Mouse (Mus musculus) kidney, adult 11 months (tissue): Measurements from ENCODE around the gene Drc3.
"Not testable (repeated sequence)": the region's sequence is repeated elsewhere in the genome, so short reads cannot be mapped to it uniquely, and the experiment has no call there.

Experiments
- DNase-seq: peaks from one replicate; pipeline ENCODE4 v3.0.0; 2022

Drc3 gene

DNA sequence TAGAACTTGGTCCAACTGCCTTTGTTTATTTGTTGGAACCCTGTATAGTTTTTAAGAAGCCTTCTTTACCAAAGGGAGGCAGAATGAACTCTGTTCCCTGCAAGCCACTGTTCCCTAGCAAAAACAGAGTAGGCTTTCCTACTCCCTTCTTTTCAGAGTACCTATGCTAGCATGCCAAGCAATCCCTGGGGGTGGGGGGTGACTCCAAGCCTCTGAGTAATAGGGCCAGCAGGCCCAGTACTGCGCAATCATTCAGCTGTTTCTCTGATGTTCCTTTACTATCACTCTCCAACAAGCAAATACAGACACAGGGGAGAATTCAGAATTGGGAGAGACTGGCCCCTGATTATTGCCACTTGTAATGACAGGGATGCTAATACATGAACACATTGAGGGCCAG is 53.5 kb downstream of the Drc3 start:
- DNase-seq = no peak

DNA sequence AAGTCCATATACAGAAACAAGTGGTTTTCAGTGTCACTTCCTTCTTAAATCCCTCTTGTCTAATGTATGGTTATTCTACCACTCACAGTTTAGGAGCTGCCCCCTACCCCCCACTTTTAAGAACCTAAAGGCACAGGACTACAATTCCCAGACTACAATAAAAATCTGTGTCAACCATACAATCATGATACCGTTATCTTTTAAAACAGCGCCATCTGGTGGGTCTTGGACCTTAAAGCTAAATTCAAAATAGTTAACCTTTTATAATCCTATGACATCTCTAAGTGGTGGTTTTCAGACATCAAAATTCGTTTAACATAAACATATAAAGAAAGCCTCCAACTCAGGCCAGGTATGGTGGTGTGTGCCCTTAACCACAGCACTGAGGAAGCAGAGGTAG is 59.0 kb downstream of the Drc3 start:
- peak; percentile 21 for DNase-seq

DNA sequence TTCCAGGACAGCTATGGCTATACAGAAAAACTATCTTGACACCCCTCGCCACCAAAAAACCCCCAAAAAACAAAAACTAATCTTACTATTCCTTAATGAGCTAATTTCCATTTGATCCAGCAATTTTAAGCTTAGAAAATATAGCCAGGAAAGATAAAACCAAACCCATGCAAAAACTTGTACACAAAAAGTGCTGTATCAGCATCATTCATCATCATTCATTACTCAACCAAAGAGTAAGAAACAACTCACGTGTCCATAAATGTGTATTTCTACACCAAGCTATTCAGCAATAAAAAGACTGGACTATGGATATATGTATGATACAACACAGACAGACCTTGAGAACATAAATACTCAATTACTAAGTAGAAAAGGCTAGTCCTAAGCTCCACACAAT is 59.8 kb downstream of the Drc3 start:
- no peak for DNase-seq

DNA sequence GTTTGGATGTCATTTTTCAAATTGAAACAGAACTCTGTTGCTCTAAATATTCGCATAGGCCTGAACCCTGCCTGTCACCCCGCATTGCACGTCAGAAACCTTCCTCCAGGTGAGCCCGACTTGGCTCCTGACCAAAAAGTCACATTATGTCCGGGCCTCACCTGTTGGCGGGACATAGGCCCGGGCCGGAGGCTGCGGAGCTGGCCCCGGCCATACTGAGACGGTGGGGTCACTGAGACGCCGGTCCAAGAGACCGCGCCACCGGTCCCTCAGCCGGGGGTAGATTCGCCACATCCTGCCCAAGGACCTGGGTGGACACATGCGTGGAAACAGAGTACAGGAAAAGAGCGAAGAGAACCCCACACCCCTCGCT is 63.4 kb downstream of the Drc3 start:
- DNase-seq = no peak

DNA sequence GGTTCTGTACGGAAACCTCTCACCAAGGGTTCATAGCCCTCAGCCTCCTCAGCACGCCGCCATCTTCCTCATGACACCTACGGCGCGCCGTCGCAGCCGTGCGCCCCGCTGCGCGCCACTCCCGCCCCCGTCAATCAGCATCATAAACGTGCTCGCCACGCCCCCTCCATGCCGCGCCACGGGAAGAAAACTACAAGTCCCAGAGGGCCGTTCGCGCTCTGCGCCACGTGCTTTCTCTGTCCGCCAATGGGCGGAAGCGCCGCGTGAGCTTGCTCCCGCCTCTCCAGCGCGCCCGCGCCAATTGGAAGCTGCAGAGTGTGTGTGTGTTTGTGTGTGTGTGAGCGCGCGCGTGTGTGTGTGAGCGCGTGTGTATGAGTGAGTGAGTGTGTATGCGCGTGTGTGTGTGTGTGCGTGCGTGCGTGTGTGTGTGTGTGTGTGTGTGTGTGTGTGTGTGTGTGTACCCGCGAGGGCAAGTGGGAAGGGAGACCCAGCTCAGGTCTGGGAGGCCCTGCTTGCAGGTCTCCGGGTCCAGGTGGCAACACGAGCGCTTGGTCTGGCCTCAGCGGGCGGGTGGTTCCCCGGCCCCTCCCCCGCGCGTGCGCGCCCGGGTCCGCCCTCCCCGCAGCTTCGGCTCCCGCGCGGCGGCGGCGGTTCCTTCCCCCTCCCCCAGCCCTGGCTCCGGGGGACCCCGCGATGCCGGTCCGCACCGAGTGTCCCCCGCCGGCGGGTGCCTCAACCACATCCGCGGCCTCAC is 64.0 kb downstream of the Drc3 start, which contains the start of gene Gid4:
Gene Gid4 (plus strand): TSS at position 183 of the 754 bp plus-strand sequence.
- peak; percentile 98 for DNase-seq

DNA sequence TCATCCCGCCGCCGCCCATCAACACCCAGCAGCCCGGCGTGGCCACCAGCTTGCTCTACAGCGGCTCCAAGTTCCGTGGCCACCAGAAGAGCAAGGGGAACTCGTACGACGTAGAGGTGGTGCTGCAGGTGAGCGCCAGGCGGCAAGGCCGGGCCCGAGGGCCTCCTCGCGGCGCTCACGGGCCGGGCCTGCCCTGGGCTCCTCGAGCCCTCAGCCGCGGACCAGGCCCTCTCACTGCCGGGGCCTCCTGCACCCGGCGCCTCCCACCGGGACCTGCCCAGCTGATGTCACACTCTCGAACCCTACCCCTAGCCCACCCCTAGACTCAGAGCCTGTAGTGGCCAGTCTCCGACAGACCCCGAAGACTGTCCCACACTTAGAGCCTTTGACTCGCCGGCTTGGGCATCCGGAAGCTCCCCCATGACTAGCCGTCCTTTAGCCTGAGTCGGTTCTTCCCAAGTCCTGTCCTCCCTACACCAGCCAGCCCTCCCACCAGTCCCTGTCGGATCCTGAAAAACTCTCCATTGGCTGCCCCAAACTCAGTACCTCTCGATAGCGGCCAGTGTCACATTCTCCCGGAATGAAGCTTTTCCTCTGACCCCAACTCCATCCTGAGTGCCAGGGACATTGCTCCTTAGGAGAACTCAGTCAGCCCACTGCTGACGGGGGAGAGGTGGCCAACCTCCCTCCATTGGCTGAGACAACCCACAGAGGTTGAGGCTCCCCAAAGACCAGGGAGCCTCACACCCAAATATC is 64.8 kb downstream of the Drc3 start, which contains the start of gene Atpaf2:
Gene Atpaf2 (minus strand): TSS at position 741 of the 756 bp plus-strand sequence.
- DNase-seq = no peak

DNA sequence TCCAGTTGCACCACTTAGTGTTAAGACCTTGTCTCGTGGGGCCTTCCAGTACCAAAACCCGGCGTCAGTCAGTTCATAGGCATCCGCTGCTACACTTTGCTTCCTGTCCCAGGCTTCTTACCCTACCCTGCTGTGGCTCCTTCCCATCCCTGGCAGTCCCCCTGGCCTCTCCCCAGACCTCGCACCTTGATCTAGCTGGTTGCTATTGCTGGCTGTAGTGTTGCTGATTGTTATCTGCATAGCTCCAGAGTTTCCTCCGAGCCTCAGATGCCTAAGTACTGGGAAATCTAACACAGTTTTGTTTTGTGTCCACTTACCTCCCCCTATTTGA is 65.3 kb downstream of the Drc3 start:
- peak; percentile 31 for DNase-seq

DNA sequence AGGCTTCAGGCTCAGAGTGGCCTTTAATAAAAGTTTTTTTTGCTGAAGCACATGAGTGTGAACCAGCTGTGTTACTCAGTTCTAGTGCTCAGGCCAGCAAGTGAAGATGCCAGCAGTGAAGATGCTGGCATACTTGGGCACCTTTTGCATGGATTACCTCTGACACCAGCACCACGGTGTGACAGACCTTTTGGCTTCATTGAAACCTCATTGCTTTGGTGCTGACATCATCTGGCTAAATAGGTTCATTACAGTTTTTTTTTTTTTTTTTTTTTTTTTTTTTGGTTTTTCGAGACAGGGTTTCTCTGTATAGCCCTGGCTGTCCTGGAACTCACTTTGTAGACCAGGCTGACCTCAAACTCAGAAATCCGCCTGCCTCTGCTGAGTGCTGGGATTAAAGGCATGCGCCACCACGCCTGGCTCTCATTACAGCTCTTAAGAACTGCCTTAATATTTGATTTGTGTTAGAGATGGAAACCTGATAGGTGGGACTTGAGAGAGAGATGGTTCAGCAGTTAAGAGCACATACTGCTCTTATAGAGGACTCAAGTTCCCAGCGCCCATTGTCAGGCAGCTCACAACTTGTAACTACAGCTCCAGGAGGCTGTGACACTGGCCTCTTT is 69.0 kb downstream of the Drc3 start:
- DNase-seq = no peak

DNA sequence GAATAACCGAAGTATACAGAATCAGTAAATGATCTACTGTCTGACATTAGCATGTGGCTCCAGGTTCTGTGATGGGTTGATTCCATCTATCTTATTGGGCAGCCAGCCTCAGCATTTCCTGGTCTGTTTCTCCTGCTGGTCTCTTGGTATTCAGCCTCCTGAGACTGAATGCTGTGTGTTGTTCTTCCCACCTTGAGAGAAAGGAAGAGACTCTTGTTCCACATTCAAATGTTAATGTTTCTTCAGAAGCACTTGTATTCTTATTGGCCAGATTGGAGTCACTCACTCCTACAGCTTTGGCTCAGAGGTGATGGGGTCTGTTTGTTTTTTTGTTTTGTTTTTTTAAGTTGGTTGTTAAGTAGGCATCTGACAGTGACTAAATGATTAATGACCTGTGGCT is 69.9 kb downstream of the Drc3 start:
- no peak for DNase-seq

DNA sequence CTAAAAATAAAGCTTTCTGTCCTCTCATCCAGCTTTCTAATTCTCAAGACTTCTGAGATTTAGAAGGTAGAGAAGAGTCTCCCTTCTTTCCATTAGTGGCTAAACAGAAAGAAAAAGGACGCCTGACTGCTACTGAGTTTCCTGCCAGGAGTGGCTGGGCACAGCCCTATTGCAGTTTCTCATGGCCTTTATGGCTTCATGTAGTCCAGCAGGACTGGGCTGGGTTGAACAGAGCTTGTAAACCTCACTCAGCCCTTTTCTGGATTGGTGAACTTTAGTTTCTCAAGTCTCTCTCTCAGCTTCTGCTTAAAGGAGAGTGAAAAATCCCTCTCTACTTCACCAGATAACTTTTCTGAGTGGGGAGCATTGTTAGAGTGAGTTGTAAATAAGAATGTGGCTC is 73.3 kb downstream of the Drc3 start:
- no peak for DNase-seq

DNA sequence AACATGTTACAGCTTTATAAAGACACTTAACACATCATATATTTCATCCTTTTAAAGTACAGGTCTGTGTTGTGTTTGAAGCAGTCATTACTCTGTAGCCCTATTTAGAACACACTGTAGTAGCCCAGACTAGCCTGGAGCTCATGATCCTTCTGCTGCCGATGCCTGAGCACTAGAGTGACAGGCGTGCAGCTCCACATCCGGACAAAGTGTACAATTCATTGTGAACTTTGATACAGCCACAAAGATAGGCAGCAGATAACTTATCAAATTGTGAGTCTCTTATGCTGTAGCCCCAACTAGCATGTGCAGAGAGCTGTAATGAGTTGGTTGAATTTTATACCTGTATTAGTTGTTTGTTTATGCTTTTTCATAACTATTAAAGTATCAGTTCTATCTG is 74.5 kb downstream of the Drc3 start:
- no peak for DNase-seq

DNA sequence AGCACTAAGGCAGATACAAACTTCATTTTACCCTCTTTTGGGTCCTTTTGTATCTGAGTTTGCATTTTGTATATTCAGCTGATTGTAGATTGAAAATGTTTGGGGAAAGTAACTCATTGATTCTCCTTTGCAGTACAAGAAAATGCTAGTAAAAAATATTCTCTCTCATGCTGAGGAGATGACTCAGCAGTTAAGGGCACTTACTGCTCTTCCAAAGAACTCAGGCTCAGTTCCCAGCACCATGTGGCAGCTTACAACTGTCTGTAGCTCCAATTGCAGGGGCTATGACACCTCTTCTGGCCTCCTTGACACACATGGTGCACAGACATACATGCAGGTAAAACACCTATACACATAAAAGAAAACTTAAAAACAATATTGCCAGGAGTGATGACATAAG is 80.4 kb downstream of the Drc3 start:
- no peak for DNase-seq

DNA sequence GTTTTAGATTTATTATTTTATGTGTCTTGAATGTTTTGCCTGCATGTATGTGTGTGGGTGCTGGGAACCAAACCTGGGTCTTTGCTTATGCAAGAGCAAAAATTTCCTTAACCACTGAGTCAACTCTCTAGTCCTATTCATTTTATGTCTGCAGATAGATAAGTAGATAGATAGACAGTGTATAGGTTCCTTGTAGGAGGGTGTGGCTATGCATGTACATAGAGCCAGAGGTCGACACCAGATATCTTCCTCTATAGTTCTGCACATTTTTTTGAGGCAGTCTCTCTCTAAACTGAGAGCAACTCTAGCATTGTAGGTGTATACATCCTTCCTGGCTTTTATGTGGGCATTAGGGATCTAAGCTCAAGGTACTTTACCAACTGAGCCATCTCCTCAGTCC is 82.0 kb downstream of the Drc3 start:
- DNase-seq = no peak

DNA sequence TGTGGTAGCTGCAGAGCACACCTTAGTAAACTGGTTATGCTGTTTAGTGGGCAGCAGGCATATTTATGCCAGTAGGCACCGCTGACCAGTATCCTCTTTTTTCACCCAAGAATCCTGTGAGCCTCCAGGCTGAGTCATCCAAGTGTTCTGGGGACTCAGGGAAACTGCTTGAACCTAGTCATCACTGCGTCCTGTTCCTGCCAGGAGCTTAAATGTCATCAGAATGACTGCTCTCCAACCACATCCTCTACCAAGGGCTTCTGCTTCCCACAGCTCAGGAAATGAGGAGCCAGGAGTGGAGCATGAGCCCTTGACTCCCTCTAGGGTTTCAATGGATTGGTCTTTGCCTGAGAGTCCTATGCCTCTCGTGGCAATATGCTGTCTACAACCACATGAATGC is 83.5 kb downstream of the Drc3 start:
- DNase-seq = no peak

DNA sequence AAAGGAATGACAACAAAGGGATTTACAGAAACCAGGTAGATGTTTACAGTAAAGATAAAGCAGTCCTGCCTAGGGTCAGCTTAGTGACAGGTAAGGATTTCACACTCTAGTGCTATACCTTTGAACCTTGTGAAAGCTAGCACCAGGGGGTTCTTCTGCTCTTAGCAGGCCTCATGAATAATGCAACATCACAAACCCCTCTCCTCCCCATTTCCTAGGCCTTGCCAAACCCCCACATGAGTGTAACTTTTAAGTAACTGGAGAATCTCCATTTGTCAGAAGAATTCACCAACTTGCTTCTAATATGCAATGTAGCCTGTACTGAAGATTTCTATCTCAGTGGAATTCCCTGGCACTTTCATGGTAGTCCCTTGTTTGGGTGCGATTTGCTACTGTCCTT is 86.5 kb downstream of the Drc3 start:
- DNase-seq = not testable (repeated sequence)

DNA sequence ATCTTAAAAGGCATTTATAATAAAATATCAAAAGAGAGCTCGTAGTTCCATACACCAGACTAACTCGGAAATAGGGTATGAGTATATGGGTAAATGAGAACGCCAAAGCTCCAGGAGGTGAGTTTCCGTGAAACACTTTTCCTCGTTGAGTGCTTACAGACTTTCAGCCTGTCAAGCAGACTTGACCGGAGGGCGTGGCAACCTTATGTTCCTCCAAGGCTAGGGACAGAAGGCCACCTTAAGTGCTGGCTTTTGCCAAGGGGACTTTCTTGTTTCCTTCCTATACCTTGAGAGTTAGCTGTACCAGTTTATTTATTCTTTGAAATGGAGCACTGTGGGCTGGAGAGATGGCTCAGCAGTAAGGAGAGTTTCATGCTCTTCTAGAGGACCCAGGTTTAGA is 87.0 kb downstream of the Drc3 start:
- no peak for DNase-seq

DNA sequence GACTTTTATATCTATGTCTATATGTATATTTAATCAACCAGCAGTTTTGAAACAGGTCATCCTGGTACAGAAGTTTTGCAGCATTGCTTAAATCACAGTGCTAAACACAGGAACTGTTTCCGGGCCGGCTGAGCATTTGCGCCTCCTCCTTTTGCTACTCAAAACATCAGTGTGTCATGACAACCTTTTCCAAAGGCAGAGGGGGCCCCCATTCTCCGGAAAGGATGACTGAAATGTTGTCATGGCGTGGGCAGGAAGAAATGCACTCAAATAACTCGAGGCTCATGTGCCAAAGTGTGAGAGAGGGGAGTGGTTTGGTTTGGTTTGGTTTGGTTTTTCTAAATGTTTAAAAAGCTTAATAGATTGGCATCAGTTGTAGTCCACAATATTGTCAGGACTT is 89.8 kb downstream of the Drc3 start:
- DNase-seq = no peak
